Mouse (Mus musculus): ENCODE data around the gene Cyb5d1.

Cyb5d1 gene

DNA sequence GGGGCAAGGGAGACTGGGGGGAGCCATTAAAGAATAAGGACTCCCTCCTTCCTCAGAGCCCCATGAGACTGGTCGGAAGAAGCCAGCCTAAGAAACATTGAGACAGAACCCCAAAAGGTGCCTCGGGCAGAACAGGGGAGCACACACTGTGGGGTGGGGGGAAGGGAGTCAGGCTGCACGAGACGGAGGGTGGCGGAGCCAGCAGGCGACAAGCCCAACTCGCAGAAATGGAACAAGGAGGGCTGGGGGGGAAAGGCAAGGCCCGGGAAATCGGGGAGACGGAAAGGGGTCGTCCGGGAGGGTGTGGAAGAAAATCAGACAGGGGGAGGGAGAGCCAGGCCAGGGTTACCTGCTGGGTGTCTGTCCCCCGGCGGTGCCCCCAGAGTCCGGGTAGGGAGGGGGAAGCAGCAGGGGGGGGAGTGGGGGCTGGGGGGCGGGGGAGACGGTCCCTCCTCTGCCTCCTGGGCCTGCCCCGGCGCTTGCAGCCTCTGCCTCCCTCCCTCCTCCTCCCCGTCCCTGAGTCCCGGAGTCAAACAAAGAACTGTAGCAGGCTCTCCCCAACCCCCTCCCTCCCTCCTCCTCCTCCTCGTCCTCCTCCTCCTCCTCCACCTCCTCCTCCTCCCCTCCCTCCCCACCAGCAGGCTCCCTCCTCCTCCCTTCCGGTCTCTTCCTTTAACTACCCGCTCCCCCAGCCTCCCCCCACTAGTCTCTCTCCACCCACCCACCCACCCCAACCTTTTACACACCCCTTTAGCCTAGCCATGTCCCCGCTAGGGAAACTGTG lies 20.4 kb upstream of the Cyb5d1 start:
- DNase-seq = peak; percentile 84

DNA sequence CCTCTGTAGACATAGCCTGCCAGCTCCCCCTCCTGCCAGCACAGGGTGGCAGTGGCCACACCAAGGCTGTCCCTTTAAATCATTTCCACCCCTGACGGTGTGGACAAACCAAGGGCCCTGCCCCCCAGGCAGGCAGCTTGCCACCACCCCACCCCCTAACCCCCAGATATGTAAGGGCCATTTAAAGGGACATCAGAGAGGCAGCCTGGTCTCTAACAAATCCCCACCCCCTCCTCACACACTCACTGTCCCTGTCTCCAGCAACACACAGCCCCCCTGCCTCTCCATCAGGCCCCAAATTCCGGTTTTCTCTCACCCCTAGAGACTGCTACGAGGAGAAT lies 19.9 kb upstream of the Cyb5d1 start:
- peak; percentile 83 for DNase-seq

DNA sequence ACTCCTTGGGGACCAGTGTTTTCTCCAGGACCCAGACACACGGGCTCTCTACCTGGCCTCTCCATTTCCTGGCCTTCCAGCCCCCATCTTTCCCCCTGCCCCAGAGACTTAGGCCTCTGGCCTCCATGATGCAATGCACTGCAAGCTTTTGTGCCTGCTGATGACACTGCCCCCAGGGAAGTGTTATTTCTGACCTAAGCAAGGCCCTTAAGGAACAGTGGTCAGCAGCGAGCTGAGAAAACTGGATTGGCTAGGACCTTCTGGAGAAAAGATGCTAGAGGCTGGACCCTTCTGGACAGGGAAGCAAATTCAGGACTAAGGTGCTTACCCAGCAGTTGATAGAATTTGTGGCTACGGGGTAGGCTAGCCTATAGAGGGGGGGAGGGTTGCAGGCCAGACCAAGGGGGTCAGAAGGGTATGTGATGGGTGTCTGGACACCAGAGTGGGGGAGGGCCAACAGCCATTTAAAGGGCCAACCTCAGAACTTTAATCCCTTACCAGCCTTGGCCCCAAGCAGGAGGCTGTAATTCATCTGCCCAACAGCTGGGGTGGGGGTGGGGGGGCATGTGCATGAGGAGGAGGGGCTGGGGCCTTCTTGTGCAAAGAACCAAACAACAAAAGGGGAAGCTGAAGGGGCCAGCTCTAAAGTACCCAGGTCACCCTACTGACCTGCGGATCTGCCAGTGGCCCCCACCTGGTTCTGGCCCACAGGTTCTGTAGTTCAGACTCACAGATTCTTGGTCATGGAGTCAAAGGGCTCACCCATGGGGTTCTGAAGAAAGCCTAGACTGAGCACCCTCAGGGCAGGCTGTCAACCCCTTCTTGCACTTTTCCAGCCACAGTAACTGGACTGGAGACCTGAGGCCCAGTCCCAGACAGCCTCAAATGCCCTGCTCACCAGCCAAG lies 19.2 kb upstream of the Cyb5d1 start:
- DNase-seq = peak; percentile 40

DNA sequence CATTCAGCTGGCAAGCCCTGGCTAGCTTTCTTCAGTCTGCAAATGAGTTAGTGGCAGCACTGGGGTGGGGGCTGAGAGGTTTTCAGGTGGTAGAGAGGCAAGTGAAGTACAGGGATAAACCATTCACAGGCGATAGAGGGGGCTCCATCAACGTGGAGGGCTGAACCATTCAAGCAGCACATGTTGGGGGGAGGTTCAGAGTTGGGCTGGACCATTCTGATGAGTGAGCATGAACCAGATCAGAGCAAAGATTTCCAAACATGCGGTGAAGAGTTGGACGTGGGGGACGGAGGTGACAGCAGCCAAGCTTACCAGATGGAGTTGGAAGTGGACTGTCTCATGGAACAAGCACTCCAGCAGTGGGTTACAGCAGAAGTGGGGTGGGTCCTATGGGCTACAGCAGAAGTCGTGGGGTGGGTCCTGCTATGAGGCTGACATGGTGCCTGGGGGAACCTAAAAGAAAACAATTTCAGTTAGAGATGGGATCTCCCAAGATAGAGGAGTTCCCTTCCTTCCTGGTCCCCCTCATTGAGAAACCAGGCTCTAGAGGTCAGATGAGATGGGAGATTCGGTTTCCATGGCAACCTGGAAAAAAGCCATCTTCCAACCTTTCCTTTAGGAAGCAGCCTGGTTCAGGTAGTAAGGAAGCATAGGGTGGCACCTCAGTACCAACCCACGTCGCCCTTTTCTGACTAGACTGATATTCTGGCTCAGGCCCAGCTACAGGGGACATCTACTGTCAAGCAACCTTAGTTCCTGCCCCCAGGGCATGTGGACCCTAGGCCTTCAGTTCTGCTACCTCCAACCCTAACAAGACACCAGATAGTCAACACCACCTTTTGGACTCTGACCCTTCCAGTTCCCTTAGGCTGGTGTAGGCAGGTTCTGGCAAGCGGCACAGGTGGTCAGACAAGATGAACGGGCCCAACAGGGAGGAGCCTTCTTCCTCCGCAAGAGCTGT lies 18.1 kb upstream of the Cyb5d1 start, which contains the start of gene Kdm6b:
TSS of gene Kdm6b (minus strand) at position 455 of the 961 bp plus-strand sequence.
- peak; percentile 66 for DNase-seq

DNA sequence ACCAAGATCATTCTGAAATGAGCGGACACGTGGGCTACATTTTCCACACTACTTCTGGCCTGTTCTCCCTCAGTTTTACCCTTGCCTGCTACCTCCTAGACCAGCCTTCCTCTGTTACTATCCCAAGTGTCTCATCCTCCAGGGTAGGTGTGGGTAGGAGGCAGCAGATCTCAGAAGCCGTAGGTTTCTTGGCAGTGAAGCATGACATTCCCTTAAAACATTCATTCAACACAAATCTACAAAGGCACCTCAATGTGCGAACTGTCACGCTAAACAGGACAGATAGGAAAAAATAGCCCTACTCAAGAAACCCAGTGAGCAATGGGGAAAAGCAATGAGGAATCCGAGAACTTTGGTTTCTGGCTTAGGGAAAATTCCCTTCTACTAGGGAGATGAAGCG lies 17.1 kb upstream of the Cyb5d1 start:
- DNase-seq = no peak

DNA sequence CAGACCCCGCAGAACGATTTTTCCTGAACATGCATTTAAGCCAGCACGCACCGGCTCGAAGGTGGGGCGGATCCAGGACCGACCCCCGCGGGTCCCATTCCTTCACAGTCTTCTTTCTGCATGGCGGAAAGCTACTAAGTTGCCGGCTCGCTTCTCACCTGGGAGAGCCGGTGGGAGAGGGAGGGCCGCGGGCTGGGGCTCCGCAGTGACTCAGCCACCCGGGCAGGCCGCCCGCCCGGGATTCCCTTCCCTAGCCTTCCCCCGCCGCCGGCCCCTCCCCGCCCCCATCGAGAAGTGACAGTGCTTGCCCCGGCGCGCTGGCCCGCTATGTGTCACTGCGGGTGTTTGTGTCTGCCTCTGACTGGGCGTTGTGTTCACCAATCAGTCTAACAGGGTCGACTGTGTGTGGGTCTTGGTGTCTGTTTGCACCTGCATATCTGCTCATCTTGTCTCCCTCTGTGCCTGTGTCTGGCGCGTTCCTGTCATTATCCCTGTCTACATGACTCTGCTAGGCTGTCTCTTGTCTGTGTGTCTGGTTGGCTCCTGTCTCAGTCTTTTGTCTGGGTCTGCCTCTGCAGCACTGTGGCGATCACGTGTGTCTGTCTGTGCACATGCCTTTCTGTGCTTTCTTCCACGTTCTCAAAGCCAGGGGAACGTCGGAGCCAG lies 16.2 kb upstream of the Cyb5d1 start:
- DNase-seq = peak; percentile 89

DNA sequence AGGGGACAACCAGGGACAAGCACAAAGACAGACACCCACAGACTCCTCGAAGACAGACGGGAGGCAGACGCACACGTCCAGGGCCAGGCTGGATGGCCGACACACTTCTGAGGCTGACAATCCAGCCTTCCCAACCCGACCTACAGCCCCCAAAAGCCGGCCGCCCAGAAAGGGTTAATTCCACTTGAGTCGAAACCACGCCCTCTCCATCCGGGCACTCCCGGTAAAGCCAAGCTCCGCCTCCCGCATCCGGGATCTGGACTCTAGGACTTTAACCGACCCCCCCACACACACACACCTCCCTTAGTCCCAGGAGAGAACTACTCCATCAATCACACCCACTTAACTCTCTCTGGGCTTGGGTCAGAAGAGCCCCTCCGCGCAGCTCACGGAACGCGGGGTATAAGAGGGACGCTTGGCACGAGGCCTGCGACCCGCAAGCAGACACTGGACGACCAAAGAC lies 15.7 kb upstream of the Cyb5d1 start:
- peak; percentile 99 for DNase-seq

DNA sequence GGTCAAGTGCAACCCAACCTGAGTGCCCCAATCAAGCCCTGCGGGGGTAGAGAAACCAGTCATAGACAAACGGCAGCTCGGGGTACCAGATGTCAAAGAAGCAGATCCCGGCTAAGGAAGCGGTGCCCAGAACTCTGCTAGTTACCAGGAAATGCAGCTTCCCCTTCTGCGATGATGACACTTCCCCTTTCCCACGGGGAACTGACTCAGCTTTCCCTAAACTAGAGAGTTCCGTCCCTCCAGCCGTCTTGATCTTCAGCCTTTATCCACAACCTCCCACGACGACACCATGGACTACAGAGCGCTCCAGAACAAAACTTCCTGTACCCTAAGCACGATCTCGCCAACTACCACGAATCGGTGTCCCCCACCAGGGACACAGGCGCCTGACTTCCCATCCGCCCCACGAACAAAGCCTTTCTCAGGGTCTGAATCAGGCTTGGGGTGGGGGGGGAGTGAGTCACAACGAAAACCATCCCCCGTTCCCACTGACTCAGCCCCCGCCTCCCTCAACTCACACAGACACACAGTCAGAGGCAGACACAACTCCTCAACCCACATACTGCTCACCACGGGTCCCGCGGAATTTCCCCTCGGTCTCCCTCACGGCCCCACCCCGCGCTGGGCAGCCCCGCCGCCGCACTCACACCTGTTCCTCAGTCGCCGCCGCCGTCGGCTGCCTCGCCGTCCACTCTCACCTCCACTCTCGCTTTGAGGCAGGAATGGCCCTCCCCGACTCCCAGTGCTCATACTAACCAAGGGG lies 15.1 kb upstream of the Cyb5d1 start:
- peak; percentile 77 for DNase-seq

DNA sequence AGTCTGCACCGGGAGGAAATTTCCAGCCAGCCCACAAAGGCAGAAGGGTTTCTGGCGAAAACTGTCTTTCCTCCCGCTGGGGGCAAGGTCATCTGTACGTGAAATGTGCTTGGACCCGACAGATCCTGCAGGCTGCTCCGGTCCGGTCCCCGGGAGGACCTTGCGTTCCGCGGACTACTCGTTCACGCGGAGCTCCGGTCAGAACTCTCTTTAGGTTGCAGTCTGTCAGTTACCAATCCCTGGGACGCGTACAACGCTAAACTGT lies 14.5 kb upstream of the Cyb5d1 start:
- no peak for DNase-seq

DNA sequence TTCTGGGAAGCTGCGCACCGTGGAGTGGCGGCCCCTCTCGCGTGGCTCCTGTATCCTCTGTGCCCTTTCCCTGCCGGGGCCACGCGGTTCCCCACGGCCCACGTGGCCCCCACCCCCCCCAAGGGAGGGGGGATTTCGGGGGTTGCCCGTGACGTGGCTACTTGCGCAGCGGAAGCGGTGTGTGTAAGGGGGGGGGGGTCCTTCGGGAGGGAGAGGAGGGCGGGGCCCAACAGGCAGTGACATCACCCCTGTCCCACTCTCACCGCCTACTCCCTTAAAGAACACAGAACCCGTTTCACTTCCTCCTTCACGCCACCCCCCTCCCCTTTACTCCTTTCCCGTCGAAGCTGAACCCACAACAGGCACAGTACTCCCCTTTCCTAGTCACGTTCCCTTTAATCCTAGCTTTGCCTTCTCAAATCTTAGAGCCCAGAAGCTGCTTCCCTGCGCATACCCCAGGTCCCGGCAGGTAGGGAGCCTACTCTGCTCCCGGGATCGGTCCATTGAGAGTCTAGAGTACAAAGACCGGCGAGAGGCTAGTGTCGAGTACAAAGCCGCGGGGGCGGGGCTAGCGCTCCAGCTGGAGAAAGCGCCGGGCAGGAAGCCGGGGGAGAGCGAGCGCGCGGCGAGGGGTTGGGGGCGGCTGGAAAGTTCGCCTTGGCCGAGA lies 14.1 kb upstream of the Cyb5d1 start:
- DNase-seq = peak; percentile 96

DNA sequence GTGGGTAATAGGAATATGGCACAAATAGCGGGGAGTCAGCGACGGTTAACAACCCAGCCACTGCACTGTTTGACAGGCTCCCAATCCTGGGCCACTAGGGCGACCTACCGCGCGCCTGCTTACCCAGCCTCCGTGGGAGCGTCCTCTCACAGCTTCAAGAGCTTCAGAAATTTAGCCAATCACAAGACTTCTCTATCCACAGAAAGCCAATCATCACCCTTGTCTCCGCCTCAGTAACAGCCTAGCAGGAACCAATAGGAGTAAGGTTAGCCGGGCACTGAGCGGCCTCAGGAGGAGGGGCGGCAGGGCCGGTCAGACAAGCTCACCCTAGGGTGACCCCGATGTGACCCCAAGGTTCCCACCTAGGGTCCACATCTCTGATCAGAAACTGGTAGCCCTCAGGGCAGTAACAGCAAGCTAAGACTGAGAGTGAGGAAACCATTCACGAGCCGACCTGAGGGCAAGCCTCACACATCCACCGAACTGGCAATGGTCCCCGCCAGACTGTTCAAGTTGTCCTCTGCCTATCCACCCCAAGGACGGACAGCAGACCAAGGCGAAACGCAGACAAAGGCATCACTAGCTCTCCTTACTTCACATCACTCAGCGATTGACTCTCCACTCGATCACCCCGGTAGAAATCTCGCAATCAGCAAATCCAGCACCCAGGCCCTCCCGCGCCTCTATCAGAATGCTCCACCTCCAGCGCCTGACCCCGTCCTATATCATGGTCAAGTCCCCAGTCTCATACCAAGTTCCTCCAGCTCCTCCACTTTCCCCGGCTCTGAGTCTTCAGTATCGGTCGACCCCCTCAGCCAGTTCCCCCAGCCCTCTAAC lies 13.3 kb upstream of the Cyb5d1 start:
- peak; percentile 84 for DNase-seq

DNA sequence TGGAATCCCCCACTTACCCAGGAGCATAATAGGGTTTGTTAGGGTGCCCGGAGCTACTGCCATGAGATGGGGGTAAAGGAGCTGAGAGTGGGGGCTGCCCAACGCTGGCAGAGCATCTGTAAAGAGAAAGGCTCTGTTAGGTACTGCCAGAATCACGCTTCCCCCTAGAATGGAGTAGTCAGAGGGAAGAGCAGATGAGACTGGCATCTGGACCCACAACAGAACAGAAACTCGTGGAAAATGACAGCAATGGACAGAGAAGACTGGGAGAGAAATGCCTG lies 12.2 kb upstream of the Cyb5d1 start:
- DNase-seq = no peak

DNA sequence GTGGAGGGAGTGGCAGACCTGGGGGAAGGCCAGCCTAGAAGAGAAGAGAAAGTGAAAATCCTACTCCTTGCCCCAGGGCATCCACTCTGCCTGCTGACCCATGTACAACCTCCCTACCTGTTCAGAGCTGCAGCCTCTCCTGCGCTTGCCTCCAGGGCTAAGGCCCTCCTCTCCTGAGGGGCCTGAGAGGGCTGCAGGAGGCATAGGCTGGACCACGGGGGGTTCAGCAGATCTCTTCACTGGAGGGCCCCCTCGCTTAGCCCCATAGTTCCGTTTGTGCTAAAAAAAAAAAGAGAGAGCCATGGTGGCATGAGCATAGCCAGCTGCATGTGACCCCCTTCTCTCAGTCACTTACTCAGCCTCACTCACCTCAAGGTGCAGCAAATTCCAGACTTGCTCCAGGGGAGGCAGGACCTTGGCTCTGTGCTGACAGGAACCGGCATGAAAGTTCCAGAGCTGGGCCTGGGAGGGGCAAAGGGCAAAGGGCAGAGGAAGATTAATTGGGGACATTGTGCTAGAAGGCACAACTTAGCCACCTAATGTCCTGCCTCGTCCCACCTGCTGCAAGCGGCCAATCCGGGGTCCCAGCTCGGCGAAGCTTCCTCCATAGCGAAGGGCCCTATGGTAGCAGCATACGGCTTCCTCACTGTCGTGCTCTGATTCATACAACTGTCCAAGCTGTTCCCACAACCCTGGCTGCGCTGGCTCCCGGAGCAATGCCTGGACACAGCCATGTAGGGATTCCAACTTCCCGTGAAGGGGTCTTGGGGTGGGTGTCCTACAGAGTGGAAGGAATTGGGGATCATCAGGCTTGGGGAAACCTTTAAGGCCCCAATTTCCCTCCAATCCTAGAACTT lies 11.7 kb upstream of the Cyb5d1 start:
- DNase-seq = no peak

DNA sequence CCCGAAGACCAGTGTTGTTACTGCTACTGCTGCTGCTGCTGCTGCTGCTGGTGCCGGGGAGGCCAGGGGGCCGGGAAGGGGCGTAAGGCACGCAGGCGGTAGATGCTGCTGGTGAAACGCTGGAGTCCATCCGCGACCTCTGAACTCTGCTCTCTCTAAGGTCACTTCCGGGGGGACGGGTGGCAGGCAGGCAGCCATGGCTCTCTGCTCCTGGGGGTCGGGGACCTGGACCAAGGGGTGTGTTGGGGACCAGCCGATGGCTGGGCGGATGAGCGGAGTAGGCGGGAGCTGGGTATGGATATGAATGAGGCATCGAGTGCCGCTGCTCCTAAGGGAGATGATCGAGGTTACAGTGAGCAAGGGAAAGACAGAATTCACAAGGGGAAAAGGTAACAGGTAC lies 10.9 kb upstream of the Cyb5d1 start:
- DNase-seq = no peak

DNA sequence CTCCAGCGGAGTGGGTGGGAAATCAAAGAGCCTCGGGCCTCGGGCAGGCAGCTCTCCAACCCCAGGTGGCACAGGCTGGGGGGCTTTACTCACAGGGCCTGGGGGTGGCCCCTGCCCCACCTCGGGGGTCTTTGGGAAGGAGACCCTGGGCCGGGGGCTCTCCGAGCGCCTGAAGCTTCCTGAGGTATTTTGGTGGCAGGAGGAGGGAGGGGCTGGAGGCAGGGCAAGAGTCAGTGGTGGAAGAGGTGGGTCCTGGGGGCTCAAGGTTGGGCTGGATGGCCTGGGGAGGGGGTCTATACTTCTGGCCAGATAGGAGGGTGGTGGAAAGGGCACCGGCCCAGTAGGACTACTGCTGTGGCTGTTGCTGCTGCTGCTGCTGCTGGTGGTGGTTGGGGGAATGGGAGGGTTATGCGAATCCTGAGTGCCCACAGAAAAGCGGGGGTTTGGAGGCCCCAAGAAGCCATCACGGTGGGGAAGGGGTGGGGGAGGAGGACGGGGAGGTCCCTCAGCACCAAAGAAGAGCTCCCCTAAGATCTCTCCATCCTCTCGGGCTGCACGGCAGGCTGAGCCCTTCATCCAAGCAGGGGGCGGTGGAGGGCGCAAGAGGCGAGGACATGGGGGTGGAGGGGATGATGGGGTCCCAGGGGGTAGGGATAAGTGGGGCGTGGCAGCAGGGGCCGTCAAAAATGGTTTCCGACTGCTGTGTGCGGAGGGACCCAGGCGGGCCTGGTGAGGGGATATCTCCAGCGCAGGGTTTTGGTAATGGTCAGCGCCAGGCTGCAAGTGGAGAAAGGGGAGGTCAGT lies 10.2 kb upstream of the Cyb5d1 start:
- DNase-seq = no peak

DNA sequence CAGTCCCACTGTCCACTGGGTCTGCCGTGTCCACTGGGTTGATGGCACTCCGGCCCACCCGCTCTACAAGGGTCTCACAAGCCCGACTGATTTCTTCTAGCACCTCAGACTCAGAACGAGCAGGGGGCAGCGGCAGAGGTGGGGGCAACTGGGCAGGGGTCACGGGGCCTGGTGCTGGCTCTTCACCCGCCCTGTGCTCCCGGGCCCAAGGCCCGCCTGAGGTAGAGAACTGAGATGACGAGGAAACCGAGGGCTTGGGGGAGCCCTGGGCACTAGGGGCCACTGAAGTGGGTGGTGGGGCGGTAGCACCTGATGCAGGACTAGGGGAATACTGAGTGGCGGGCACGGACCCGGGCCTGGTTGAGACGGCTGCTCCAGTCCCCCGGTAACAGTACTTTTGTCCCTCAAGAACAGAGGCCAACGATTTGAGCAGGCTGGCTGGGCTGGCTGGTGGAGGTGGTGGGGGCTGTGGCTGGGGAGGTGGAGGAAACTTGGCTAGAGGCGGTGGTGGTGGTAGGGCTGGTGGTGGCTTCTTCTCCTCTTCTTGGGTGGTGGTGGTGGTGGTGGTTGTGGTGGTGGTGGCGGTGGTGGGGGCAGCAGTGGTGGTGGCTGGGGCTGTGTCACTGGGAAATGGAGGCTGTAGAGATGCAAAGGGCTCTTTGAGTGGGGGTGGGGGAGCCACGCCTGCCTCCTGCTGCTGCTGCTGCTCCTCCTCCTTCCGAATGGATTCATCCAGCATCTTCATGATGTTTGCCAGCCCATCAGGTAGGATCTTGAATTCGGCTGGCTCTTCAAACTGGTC lies 9.4 kb upstream of the Cyb5d1 start:
- DNase-seq = no peak

All from kidney, postnatal 10 days (tissue).